Mouse (Mus musculus) hindbrain, embryonic 13.5 days (tissue): Measurements from ENCODE around the gene Doc2g. TPM values are rescaled to one million over a fixed set of nuclear protein-coding genes. Genes with fewer than 3 reads are reported as not detected.
"Not testable (repeated sequence)": the region's sequence is repeated elsewhere in the genome, so short reads cannot be mapped to it uniquely, and the experiment has no call there.

Experiments
- ATAC-seq: fragments of 200-750 bp; cut with Nextera tagmentation; 2 replicates; pipeline ENCODE4 v1.8.0; 2017; ENCODE audit warnings: moderate TSS enrichment; ENCODE audit not compliant: low FRiP score
- H3K27ac ChIP-seq: fragments of 300-500 bp; sonication (generic); 2 replicates; pipeline ENCODE4 v1.5.1; 2015; ENCODE audit warnings: inconsistent platforms, mild to moderate bottlenecking, moderate library complexity
- H3K27me3 ChIP-seq: fragments of 300-500 bp; sonication (generic); 2 replicates; pipeline ENCODE4 v1.6.1; 2015; ENCODE audit warnings: mild to moderate bottlenecking, inconsistent platforms
- H3K36me3 ChIP-seq: fragments of 300-500 bp; sonication (generic); 2 replicates; pipeline ENCODE4 v1.6.1; 2015; ENCODE audit warnings: mild to moderate bottlenecking, inconsistent platforms
- H3K4me1 ChIP-seq: fragments of 300-500 bp; sonication (generic); replicated peaks from 2 replicates; pipeline ENCODE4 v1.6.1; 2015; ENCODE audit warnings: inconsistent platforms
- H3K4me2 ChIP-seq: fragments of 300-500 bp; sonication (generic); 2 replicates; pipeline ENCODE4 v1.6.1; 2015; ENCODE audit warnings: inconsistent platforms, mild to moderate bottlenecking, moderate library complexity
- H3K4me3 ChIP-seq: fragments of 300-500 bp; sonication (generic); 2 replicates; pipeline ENCODE4 v1.5.1; 2015; ENCODE audit warnings: mild to moderate bottlenecking, inconsistent platforms
- H3K9ac ChIP-seq: fragments of 300-500 bp; sonication (generic); 2 replicates; pipeline ENCODE4 v1.6.1; 2015; ENCODE audit warnings: mild to moderate bottlenecking, inconsistent platforms
- H3K9me3 ChIP-seq: fragments of 300-500 bp; sonication (generic); 2 replicates; pipeline ENCODE4 v1.6.1; 2016; ENCODE audit warnings: inconsistent platforms
- WGBS: fragments of 180-500 bp; shearing (Covaris S2); methylation state at CpG from one replicate; pipeline ENCODE4 v1.1.7; 2015; 5-methylcytosine and 5-hydroxymethylcytosine counted together
- polyA plus RNA-seq: library from polyadenylated mRNA; unstranded; fragments of >200 nt; fragmentation: Nextera tagmentation; extraction: Ambion mirVana; gene quantifications from 2 replicates; pipeline ENCODE4 v1.2.1, GENCODE M21; 2015

Gene Doc2g
- polyA plus RNA-seq, 1 experiment from 2014 or later: 6.5 TPM

DNA sequence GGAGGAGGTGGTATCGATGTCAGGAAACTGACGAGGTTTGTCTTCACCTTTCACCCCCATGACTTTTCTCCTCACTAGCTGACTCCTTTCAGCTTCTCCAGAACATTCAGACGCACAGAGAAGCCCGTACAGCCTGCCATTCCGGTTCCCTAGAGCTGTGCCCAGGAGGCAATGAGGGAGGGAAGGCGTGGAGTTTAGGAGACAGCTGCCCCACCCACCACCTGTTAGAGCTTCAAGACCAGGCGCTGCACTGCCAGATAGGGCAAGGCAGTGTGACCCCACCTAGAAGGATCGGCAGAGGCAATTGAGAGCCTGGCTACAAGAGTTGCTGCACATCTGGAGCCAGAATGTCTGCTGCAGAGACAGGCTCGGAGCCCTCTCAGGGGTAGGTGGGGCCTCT is 30.9 kb upstream of the Doc2g start, which contains the start of gene Aldh3b2:
TSS of gene Aldh3b2 (plus strand) at position 100 of the 400 bp plus-strand sequence.
- no peak within 1 kb of the TSS for H3K4me2 ChIP-seq
- H3K27ac ChIP-seq: no peak within 1 kb of the TSS
- no peak within 1 kb of the TSS; the same call in 1 of the 2 replicates for H3K9ac ChIP-seq
- 0 out of 2 replicates have a peak, but pooled peaks cover under 1% of the 10 kb centered on the region for H3K4me1 ChIP-seq
- ATAC-seq: no peak
- H3K4me3 ChIP-seq: no peak within 1 kb of the TSS
- no peaks in the 10 kb centered on the region for H3K36me3 ChIP-seq
- peaks cover 7% of the 10 kb centered on the region; the same call in 1 of the 2 replicates for H3K27me3 ChIP-seq
- WGBS: 61% methylated on average over 9 of the region's 9 CpGs
- no peaks in the 10 kb centered on the region for H3K9me3 ChIP-seq

DNA sequence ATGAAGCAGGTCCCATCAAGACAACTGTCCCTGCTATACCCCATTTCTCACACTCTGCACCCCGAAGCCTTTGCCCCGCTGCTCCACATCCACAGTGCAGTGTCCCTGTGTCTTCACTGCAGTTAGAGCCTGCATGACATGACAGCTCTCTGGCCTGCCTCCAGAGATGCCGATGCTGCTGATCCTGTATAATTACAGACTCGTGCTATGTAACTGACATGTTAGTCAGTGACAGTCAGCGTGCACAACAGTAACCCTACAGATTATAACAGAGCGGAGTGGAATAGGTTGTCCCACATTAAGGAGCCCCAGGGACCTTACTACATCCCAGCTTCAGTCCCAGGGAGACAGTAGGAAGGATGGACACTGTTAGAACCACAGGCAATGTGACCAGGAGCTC is 28.5 kb upstream of the Doc2g start:
- not testable (repeated sequence) for H3K36me3 ChIP-seq, H3K27ac ChIP-seq, H3K4me2 ChIP-seq, H3K9me3 ChIP-seq, H3K27me3 ChIP-seq, H3K9ac ChIP-seq, H3K4me3 ChIP-seq, H3K4me1 ChIP-seq, ATAC-seq
- WGBS: 82% methylated on average over 6 of the region's 6 CpGs

DNA sequence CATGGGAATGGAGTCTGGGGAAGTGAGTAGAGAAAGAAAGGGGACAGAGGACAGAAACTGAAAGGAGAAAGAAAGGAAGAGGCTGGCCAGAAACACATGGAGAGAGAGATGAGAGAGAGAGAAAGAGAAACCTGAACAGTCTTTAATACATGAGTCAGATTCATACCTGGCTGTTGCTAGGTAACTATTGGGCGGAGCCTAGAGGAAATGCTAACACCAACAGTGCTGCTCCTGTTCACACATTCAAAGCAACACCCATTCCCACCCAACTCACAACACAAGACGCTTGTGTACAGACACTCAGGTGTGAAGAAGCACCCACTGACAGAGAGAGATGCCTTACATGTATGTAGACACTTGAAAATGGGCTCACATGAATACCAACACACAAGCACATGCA is 27.2 kb upstream of the Doc2g start:
- H3K4me3 ChIP-seq: no peak overlapping the region
- H3K36me3 ChIP-seq: no peaks in the 10 kb centered on the region
- no peak overlapping the region for H3K9ac ChIP-seq
- H3K27me3 ChIP-seq: peaks cover 3% of the 10 kb centered on the region; the same call in 1 of the 2 replicates
- no peak for ATAC-seq
- H3K27ac ChIP-seq: no peak overlapping the region
- WGBS: 76% methylated on average over 2 of the region's 2 CpGs
- H3K4me1 ChIP-seq: peaks cover 10% of the 10 kb centered on the region; the same call in 1 of the 2 replicates
- H3K4me2 ChIP-seq: no peak overlapping the region
- H3K9me3 ChIP-seq: no peaks in the 10 kb centered on the region

DNA sequence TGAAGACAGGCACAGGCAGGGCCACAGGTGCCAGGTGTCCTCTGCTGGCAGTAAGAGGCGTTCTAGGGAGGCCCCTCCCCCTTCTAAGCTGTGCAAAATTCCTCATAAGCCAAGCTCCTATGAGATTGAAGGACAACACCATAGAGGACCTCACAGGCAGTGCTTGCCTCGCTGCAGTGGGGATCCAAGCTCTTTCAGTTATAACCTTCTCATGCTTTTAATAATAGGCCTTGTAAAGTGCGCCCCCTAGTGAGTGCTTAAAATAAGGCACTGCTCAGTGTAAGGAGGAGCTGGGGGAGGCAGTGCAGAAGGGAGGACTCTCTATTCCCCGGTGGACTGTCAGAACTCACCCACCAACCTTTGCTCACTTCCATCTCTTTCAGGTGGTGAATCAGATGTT is 22.8 kb upstream of the Doc2g start:
- Histone ChIP-seq H3K4me1 (peaks cover 26% of the 10 kb centered on the region), H3K9ac (no peak overlapping the region), H3K4me2 (no peak overlapping the region), H3K9me3 (no peaks in the 10 kb centered on the region), H3K27me3 (no peaks in the 10 kb centered on the region), H3K27ac (no peak overlapping the region), H3K36me3 (no peaks in the 10 kb centered on the region), H3K4me3 (no peak overlapping the region)
- peak; percentile 61 for ATAC-seq
- 18% methylated on average over 4 of the region's 4 CpGs for WGBS

DNA sequence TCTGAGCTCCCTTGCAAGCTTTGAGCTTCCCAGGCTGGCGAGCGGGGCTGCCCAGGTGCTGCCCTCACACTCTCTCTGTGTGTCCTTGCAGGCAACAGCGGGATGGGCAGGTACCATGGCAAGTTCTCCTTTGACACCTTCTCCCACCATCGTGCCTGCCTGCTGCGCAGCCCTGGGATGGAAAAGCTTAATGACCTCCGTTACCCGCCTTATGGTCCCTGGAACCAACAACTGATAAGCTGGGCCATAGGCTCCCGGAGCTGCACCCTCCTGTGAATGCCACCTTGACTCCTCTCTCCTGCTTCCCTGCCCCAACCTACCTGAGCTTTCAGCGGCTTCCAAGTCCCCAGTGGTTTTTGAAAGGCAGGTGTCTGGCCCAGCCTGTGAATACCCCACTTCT is 22.2 kb upstream of the Doc2g start:
- WGBS: 82% methylated on average over 9 of the region's 9 CpGs
- H3K27ac ChIP-seq: no peak overlapping the region
- no peaks in the 10 kb centered on the region for H3K9me3 ChIP-seq
- H3K4me2 ChIP-seq: no peak overlapping the region
- H3K27me3 ChIP-seq: no peaks in the 10 kb centered on the region
- no peak for ATAC-seq
- H3K9ac ChIP-seq: no peak overlapping the region
- H3K4me3 ChIP-seq: no peak overlapping the region
- no peaks in the 10 kb centered on the region for H3K36me3 ChIP-seq
- H3K4me1 ChIP-seq: peaks cover 30% of the 10 kb centered on the region

DNA sequence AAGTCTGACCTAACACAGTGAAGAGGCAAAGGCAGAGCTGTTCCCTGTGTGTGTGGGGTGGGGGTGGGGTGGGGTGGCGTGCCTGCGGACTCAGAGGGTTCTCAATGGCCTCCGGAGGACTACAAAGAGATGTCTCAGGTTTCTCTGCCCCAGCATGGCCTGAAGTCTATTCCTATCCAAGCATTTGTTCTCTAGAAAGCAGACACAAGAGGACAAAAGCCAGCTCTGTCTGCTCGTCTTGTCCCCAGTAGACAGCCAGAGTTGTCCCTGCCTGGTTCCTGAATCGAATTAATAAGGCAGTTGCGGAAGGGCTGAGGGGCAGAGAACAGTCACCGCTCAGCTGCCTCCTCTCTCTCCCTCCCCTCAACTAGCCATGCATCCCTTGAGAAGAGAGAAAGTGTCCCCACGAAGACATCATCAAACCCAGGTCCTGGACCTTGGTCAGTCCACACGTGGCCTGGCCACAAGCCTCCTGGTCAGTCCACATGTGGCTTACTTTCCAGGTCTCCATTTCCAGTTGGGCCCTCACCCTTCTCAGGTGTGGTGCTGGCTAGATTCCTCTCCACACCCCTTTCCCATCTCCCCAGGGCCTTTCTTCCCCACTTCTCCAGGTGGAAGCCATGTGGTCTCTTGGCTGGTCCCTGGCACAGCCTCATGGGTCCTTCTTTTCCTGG is 19.4 kb upstream of the Doc2g start:
- H3K4me2 ChIP-seq: no peak overlapping the region
- H3K27ac ChIP-seq: no peak overlapping the region
- no peak overlapping the region for H3K4me3 ChIP-seq
- H3K4me1 ChIP-seq: peaks cover 32% of the 10 kb centered on the region
- no peaks in the 10 kb centered on the region for H3K36me3 ChIP-seq
- WGBS: 22% methylated on average over 9 of the region's 9 CpGs
- H3K9me3 ChIP-seq: no peaks in the 10 kb centered on the region; the same call in 1 of the 2 replicates
- H3K27me3 ChIP-seq: no peaks in the 10 kb centered on the region
- ATAC-seq: no peak
- no peak overlapping the region for H3K9ac ChIP-seq

DNA sequence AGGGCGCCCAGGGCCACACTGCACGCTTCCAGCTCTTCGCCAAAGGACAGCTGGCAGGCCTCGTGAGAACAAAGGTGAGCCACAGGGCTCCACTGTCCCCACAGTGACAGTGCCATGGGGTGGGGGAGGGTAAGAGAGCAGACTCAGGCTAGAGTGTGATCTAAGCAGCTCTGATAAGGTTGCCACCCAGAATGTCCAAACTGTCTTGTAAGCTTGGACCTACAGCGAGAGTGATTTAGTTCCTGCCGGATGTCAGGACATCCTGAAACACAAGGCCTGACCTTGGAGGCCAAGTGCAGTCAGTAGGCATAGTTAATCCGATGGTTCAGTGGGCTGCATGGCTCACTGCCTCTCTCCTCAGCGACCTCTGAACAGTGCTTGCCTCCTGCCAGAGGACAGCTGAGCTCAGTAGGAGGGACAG is 17.8 kb upstream of the Doc2g start:
- 14% methylated on average over 8 of the region's 8 CpGs for WGBS
- H3K27ac ChIP-seq: no peak overlapping the region

DNA sequence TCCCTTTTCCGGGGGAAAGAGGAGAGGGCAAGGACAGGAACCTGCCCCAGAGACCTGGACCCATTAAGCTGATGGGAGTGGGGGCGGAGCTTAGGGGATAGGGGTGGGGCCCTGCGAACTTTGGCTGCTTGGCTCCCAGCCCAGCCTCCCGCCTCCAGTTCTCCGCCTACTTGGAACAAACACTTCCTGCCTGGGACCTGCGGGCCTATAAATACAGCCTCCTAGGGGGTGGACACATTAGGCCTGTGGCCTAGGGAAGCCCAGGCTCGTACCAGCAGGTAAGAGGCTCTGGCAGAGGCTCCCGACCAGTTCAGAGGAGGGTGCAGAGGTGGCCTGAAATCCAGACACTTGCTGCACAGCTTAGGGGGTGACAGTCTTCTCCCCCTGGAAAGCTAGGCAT is 16.8 kb upstream of the Doc2g start, which contains the start of gene Acy3:
TSS of gene Acy3 (plus strand) at position 237 of the 400 bp plus-strand sequence.
- Histone ChIP-seq H3K36me3 (no peaks in the 10 kb centered on the region), H3K9me3 (no peaks in the 10 kb centered on the region; the same call in 1 of the 2 replicates), H3K27me3 (no peaks in the 10 kb centered on the region), H3K4me3 (no peak within 1 kb of the TSS), H3K4me2 (no peak within 1 kb of the TSS), H3K9ac (no peak within 1 kb of the TSS), H3K27ac (no peak within 1 kb of the TSS), H3K4me1 (peaks cover 33% of the 10 kb centered on the region)
- WGBS: 19% methylated on average over 8 of the region's 8 CpGs
- ATAC-seq: no peak

More for the DNA sequence above, 17.8 kb upstream of the Doc2g start:
- Histone ChIP-seq H3K4me3 (no peak overlapping the region), H3K36me3 (no peaks in the 10 kb centered on the region), H3K9ac (no peak overlapping the region), H3K27me3 (no peaks in the 10 kb centered on the region), H3K4me2 (no peak overlapping the region), H3K4me1 (peaks cover 27% of the 10 kb centered on the region), H3K9me3 (no peaks in the 10 kb centered on the region; the same call in 1 of the 2 replicates)
- no peak for ATAC-seq

DNA sequence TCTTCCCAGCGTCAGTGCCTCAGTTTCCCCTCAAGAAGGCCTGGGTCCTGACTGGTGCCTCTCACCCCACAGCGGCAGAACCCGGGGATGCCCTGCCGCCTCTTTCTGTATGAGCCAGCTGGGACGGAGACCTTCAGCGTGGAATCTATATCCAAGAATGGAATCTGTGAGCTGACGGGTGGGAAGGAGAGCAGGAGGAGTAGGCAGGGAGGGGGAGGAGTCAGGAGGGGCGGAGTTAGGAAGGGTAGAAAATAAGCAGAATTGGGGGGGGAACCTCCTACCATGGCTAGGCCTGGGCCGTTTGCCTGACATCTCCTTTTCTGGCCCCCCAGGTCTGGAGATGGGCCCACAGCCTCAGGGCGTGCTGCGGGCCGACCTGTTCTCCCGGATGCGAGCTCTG is 15.0 kb upstream of the Doc2g start:
- no peaks in the 10 kb centered on the region for H3K27me3 ChIP-seq
- H3K36me3 ChIP-seq: no peaks in the 10 kb centered on the region
- no peak overlapping the region for H3K9ac ChIP-seq
- 93% methylated on average over 13 of the region's 14 CpGs for WGBS
- H3K27ac ChIP-seq: no peak overlapping the region
- no peak for ATAC-seq
- no peak overlapping the region for H3K4me3 ChIP-seq
- peaks cover 33% of the 10 kb centered on the region for H3K4me1 ChIP-seq
- H3K4me2 ChIP-seq: no peak overlapping the region
- H3K9me3 ChIP-seq: no peaks in the 10 kb centered on the region; the same call in 1 of the 2 replicates

DNA sequence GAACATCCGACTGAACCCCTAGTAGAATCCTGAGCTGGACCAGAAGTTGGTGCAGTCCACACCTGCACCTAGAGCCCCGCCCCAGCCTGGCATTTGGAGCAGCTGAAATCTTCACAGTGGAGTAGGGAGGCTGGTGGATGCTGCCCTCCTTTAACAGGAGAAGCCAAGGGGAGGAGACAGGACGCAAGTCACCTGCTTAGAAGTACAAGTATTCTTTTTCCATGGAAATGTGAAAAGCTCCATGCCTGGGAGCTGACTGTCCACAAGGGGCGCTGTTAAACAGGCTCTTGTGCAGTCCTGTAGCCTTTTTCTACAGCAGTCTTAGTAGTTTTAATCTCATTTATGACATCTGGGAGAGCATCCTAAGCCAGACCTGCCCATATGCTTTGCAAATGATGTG is 14.4 kb upstream of the Doc2g start:
- H3K4me2 ChIP-seq: no peak overlapping the region
- H3K4me3 ChIP-seq: no peak overlapping the region
- no peaks in the 10 kb centered on the region; the same call in 1 of the 2 replicates for H3K9me3 ChIP-seq
- no peak for ATAC-seq
- no peaks in the 10 kb centered on the region for H3K27me3 ChIP-seq
- WGBS: 83% methylated on average over 4 of the region's 4 CpGs
- H3K4me1 ChIP-seq: peaks cover 26% of the 10 kb centered on the region
- H3K27ac ChIP-seq: no peak overlapping the region
- H3K9ac ChIP-seq: no peak overlapping the region
- no peaks in the 10 kb centered on the region for H3K36me3 ChIP-seq

DNA sequence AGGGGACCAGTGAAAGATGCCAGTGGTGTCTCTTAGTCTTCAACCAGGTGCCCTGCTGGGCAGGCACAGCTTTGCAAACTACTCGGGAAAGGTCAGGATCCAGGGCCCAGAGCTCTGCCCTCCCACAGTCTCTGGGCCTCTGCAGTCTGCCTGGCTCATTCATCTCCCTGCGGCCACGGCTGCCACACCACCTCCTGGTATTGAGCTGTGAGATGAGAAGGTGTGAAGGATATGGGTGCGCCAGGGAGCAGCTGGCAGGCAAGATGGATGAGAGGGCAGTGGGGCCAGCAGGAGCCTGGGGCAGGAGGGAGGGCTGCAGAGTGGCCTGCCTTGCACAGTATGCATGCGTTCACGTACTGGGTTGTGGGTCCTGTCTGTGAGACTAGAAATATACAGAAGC is 12.3 kb upstream of the Doc2g start:
- Histone ChIP-seq H3K4me1 (peaks cover 13% of the 10 kb centered on the region), H3K27me3 (no peaks in the 10 kb centered on the region), H3K4me3 (no peak overlapping the region), H3K27ac (no peak overlapping the region), H3K9me3 (no peaks in the 10 kb centered on the region; the same call in 1 of the 2 replicates), H3K4me2 (no peak overlapping the region), H3K9ac (peak overlapping the region; percentile 43), H3K36me3 (no peaks in the 10 kb centered on the region)
- ATAC-seq: no peak
- WGBS: 42% methylated on average over 6 of the region's 6 CpGs

DNA sequence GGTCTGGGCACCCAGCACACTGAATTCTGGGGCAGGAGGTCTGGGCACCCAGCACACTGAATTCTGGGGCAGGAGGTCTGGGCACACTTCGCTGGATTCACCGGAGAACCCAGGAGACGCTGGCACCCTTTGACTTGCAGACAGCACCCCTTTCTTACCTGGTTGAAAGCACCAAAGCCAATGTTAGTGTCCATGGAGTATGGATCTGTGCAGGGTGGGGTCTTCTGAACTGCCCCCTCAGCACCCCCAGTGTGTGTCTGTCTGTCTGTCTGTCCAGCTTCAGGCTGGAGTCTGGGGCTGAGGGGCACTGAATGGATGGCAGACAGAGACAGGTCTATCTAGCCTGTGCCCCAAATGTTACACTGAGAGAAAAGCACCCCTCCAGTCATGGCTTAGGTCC is 11.6 kb upstream of the Doc2g start:
- no peak overlapping the region for H3K4me3 ChIP-seq
- no peaks in the 10 kb centered on the region for H3K27me3 ChIP-seq
- H3K27ac ChIP-seq: no peak overlapping the region
- H3K36me3 ChIP-seq: no peaks in the 10 kb centered on the region
- no peaks in the 10 kb centered on the region; the same call in 1 of the 2 replicates for H3K9me3 ChIP-seq
- no peak overlapping the region for H3K4me2 ChIP-seq
- 91% methylated on average over 3 of the region's 3 CpGs for WGBS
- ATAC-seq: no peak
- no peak overlapping the region for H3K9ac ChIP-seq
- H3K4me1 ChIP-seq: peaks cover 6% of the 10 kb centered on the region

DNA sequence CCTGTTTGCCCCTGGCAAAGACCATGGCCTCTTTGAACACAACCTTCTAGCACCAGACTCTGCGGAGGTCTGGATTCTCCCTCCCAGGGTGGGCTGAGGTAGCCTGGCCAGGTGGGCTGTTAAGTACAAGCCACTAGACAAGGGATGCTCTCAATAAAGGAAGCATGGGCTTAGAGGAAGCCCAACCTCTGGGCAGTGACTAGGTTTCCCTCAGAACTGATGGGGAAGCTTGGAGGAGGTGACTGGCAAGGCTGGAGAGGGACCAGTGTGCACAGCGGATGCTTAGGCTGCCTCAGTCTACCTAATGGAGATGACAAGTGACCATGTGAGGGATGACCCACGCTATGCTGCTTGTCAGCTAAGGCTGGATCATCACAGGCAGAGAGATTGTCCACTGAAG is 11.1 kb upstream of the Doc2g start:
- Histone ChIP-seq H3K27me3 (no peaks in the 10 kb centered on the region), H3K9me3 (no peaks in the 10 kb centered on the region; the same call in 1 of the 2 replicates), H3K4me1 (peaks cover 6% of the 10 kb centered on the region; the same call in 1 of the 2 replicates), H3K36me3 (no peaks in the 10 kb centered on the region), H3K9ac (no peak overlapping the region), H3K27ac (no peak overlapping the region), H3K4me3 (no peak overlapping the region), H3K4me2 (no peak overlapping the region)
- ATAC-seq: no peak
- WGBS: 89% methylated on average over 3 of the region's 3 CpGs
